Mouse (Mus musculus) small intestine, adult 2 months (tissue): ENCODE data around the gene Etnk1. TPM values are rescaled to one million over a fixed set of nuclear protein-coding genes. Genes with fewer than 3 reads are reported as not detected.

Experiments used
- H3K27ac ChIP-seq: fragments of 200-500 bp; 2 replicates; pipeline ENCODE4 v1.5.1; 2012; ENCODE audit warnings: low read depth, low read length, control low read depth, inconsistent platforms; ENCODE audit not compliant: insufficient read depth
- H3K27me3 ChIP-seq: fragments of 200-500 bp; 2 replicates; pipeline ENCODE4 v1.6.1; 2012; ENCODE audit warnings: mild to moderate bottlenecking, moderate library complexity, low read length, inconsistent platforms; ENCODE audit not compliant: control insufficient read depth, insufficient read depth
- H3K36me3 ChIP-seq: fragments of 200-500 bp; 2 replicates; pipeline ENCODE4 v1.6.1; 2012; ENCODE audit warnings: mild to moderate bottlenecking, low read length, control low read depth, inconsistent platforms; ENCODE audit not compliant: control insufficient read depth, insufficient read depth
- H3K4me1 ChIP-seq: fragments of 200-500 bp; 2 replicates; pipeline ENCODE4 v1.6.1; 2012; ENCODE audit warnings: low read length, inconsistent platforms, mixed read lengths; ENCODE audit not compliant: control insufficient read depth, insufficient read depth, insufficient read length
- H3K4me3 ChIP-seq: fragments of 200-500 bp; 2 replicates; pipeline ENCODE4 v1.5.1; 2012; ENCODE audit warnings: low read depth, mild to moderate bottlenecking, control low read depth, inconsistent platforms, low read length, moderate library complexity
- CTCF ChIP-seq: fragments of 200-500 bp; IDR thresholded peaks from 2 replicates; pipeline ENCODE4 v1.5.1; 2012; ENCODE audit warnings: low read depth, mild to moderate bottlenecking, control low read depth, inconsistent platforms, low read length, moderate library complexity, mixed read lengths; ENCODE audit not compliant: insufficient replicate concordance, insufficient read length; ENCODE audit errors: extremely low read depth
- POLR2A ChIP-seq: fragments of 200-500 bp; IDR thresholded peaks from 2 replicates; pipeline ENCODE4 v1.6.1; 2012; ENCODE audit warnings: low read depth, mild to moderate bottlenecking, control low read depth, inconsistent platforms, low read length, moderate library complexity
- WGBS: fragments of 180-500 bp; shearing (Covaris S2); methylation state at CpG from one replicate; pipeline ENCODE4 v1.1.7; 2018; 5-methylcytosine and 5-hydroxymethylcytosine counted together
- polyA plus RNA-seq: library from polyadenylated mRNA; depleted of rRNA; stranded (reverse); fragments of >200 nt; gene quantifications from 2 replicates; pipeline ENCODE4 v1.2.3, GENCODE M21; 2012

The Etnk1 gene
- polyA plus RNA-seq, 1 experiment: 77.7 TPM

- TF ChIP-seq CTCF (no peak), POLR2A (no peak)
- Histone ChIP-seq H3K4me3 (no peak overlapping the region), H3K27ac (no peak overlapping the region), H3K36me3 (no peaks in the 10 kb centered on the region), H3K27me3 (no peaks in the 10 kb centered on the region), H3K4me1 (no peaks in the 10 kb centered on the region)
- WGBS: 72% methylated on average over 11 of the region's 11 CpGs
Observed at GRCm38 (mm10) chr6:143216221-143216620, 49.2 kb downstream of the Etnk1 start.

GRCm38 (mm10) chr6:143219347-143219746 lies 52.3 kb downstream of the Etnk1 start:
- no peak overlapping the region for H3K27ac ChIP-seq
- H3K4me1 ChIP-seq: no peaks in the 10 kb centered on the region
- no peak overlapping the region for H3K4me3 ChIP-seq
- no peaks in the 10 kb centered on the region for H3K27me3 ChIP-seq
- no peak for TF ChIP-seq CTCF
- no peak for TF ChIP-seq POLR2A
- no peaks in the 10 kb centered on the region for H3K36me3 ChIP-seq
- 1% methylated on average over 5 of the region's 5 CpGs for WGBS

- Histone ChIP-seq H3K36me3 (no peaks in the 10 kb centered on the region), H3K4me3 (no peak overlapping the region), H3K27me3 (no peaks in the 10 kb centered on the region), H3K4me1 (no peaks in the 10 kb centered on the region), H3K27ac (no peak overlapping the region)
- TF ChIP-seq CTCF: no peak
- TF ChIP-seq POLR2A: no peak
- 85% methylated on average over 8 of the region's 8 CpGs for WGBS
Observed at GRCm38 (mm10) chr6:143221245-143221644, 54.2 kb downstream of the Etnk1 start.

- Histone ChIP-seq H3K4me3 (no peak overlapping the region), H3K4me1 (no peaks in the 10 kb centered on the region), H3K27ac (no peak overlapping the region), H3K27me3 (no peaks in the 10 kb centered on the region), H3K36me3 (no peaks in the 10 kb centered on the region)
- WGBS: 72% methylated on average over 11 of the region's 11 CpGs
- no peak for TF ChIP-seq CTCF
- no peak for TF ChIP-seq POLR2A
Observed at GRCm38 (mm10) chr6:143224057-143224456, 57.0 kb downstream of the Etnk1 start.

GRCm38 (mm10) chr6:143224885-143225284 lies 57.9 kb downstream of the Etnk1 start:
- no peaks in the 10 kb centered on the region for H3K4me1 ChIP-seq
- no peak for TF ChIP-seq POLR2A
- no peak for TF ChIP-seq CTCF
- H3K36me3 ChIP-seq: no peaks in the 10 kb centered on the region
- H3K4me3 ChIP-seq: no peak overlapping the region
- no peak overlapping the region for H3K27ac ChIP-seq
- WGBS: 77% methylated on average over 6 of the region's 6 CpGs
- no peaks in the 10 kb centered on the region for H3K27me3 ChIP-seq

GRCm38 (mm10) chr6:143228696-143229095 lies 61.7 kb downstream of the Etnk1 start:
- H3K27me3 ChIP-seq: no peaks in the 10 kb centered on the region
- H3K4me3 ChIP-seq: no peak overlapping the region
- TF ChIP-seq CTCF (no peak), POLR2A (no peak)
- H3K27ac ChIP-seq: no peak overlapping the region
- WGBS: 61% methylated on average over 5 of the region's 5 CpGs
- no peaks in the 10 kb centered on the region for H3K36me3 ChIP-seq
- H3K4me1 ChIP-seq: no peaks in the 10 kb centered on the region

- Histone ChIP-seq H3K27me3 (no peaks in the 10 kb centered on the region), H3K36me3 (no peaks in the 10 kb centered on the region), H3K4me1 (no peaks in the 10 kb centered on the region), H3K27ac (no peak overlapping the region), H3K4me3 (no peak overlapping the region)
- 34% methylated on average over 8 of the region's 8 CpGs for WGBS
- TF ChIP-seq POLR2A: no peak
- no peak for TF ChIP-seq CTCF
Observed at GRCm38 (mm10) chr6:143229906-143230305, 62.9 kb downstream of the Etnk1 start.

- no peaks in the 10 kb centered on the region for H3K4me1 ChIP-seq
- no peaks in the 10 kb centered on the region for H3K36me3 ChIP-seq
- H3K27me3 ChIP-seq: no peaks in the 10 kb centered on the region
- WGBS: 69% methylated on average over 2 of the region's 2 CpGs
- no peak overlapping the region for H3K27ac ChIP-seq
- H3K4me3 ChIP-seq: no peak overlapping the region
- TF ChIP-seq CTCF: no peak
- TF ChIP-seq POLR2A: no peak
Observed at GRCm38 (mm10) chr6:143230888-143231287, 63.9 kb downstream of the Etnk1 start.
